Mouse (Mus musculus) kidney, adult 2 months (tissue): ENCODE results near the gene Rbl2.

Source experiments
- CTCF ChIP-seq: fragments of 200-500 bp; conservative IDR thresholded peaks from 2 replicates; pipeline ENCODE4 v1.5.1; 2011; ENCODE audit warnings: low read depth, mild to moderate bottlenecking, control low read depth, low read length, moderate library complexity, mixed read lengths; ENCODE audit not compliant: insufficient read depth, insufficient read length
- POLR2A ChIP-seq: fragments of 200-500 bp; IDR thresholded peaks from one replicate; pipeline ENCODE4 v1.6.1; 2011; ENCODE audit warnings: low read depth, low read length, control low read depth

DNA sequence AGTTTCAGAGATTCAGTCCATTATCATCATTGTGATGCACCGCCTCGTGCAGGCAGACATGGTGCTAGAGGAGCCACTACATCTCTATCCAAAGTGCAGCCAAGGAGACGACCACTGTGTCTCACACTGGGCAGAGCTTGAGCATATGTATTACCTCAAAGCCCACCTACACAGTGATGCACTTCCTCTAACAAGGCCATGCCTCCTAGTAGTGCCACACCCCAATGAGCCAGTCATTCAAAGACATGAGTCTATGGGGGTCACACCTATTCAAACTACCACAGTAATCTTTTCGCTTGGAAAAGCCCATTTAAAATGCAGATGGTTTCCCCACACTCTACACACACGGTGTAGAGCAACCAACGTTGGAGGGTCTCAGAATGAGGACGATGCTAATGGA lies 81.7 kb downstream of the Rbl2 start:
- TF ChIP-seq CTCF (no peak), POLR2A (no peak)
